Mouse (Mus musculus): ENCODE measurements around the gene Wrap73.

GRCm38 (mm10) chr4:154099361-154099760 is 42.8 kb upstream of the Wrap73 start:
- no peak for TF ChIP-seq CTCF (IDR thresholded peaks at IDR 0.05; ENCODE audit: borderline replicate concordance, control insufficient read depth, extremely low read depth, insufficient read depth, low read length, poor library complexity)
- no peak for TF ChIP-seq POLR2A (IDR thresholded peaks at IDR 0.05; ENCODE audit: control insufficient read depth, extremely low read depth, insufficient read depth, low read length, poor library complexity)
